Mouse (Mus musculus) embryonic facial prominence, embryonic 15.5 days (tissue): ENCODE results near the gene Ppp1r36. TPM values are rescaled to one million over a fixed set of nuclear protein-coding genes. Genes with fewer than 3 reads are reported as not detected.
A peak's percentile ranks its signal among the peaks of the same experiment; 100 is the strongest.
"Not testable (repeated sequence)": the region's sequence is repeated elsewhere in the genome, so short reads cannot be mapped to it uniquely, and the experiment has no call there.

Experiments used
- ATAC-seq: fragments of 200-750 bp; cut with Nextera tagmentation; 2 replicates; pipeline ENCODE4 v1.8.0; 2017; ENCODE audit warnings: low read depth, moderate TSS enrichment; ENCODE audit not compliant: insufficient number of reproducible peaks, low FRiP score, low TSS enrichment
- H3K27ac ChIP-seq: fragments of 300-500 bp; sonication (generic); replicated peaks from 2 replicates; pipeline ENCODE4 v1.5.1; 2015; ENCODE audit warnings: mild to moderate bottlenecking, inconsistent platforms
- H3K27me3 ChIP-seq: fragments of 300-500 bp; sonication (generic); 2 replicates; pipeline ENCODE4 v1.6.1; 2015; ENCODE audit warnings: inconsistent platforms
- H3K36me3 ChIP-seq: fragments of 300-500 bp; sonication (generic); 2 replicates; pipeline ENCODE4 v1.6.1; 2015; ENCODE audit warnings: mild to moderate bottlenecking, inconsistent platforms
- H3K4me1 ChIP-seq: fragments of 300-500 bp; sonication (generic); 2 replicates; pipeline ENCODE4 v1.6.1; 2015; ENCODE audit warnings: inconsistent platforms
- H3K4me2 ChIP-seq: fragments of 300-500 bp; sonication (generic); replicated peaks from 2 replicates; pipeline ENCODE4 v1.6.1; 2015; ENCODE audit warnings: mild to moderate bottlenecking, inconsistent platforms
- H3K4me3 ChIP-seq: fragments of 300-500 bp; sonication (generic); replicated peaks from 2 replicates; pipeline ENCODE4 v1.5.1; 2015; ENCODE audit warnings: mild to moderate bottlenecking, inconsistent platforms
- H3K9ac ChIP-seq: fragments of 300-500 bp; sonication (generic); 2 replicates; pipeline ENCODE4 v1.6.1; 2015; ENCODE audit warnings: inconsistent platforms
- H3K9me3 ChIP-seq: fragments of 300-500 bp; sonication (generic); replicated peaks from 2 replicates; pipeline ENCODE4 v1.6.1; 2016; ENCODE audit warnings: inconsistent platforms
- WGBS: fragments of 180-500 bp; shearing (Covaris S2); methylation state at CpG from one replicate; pipeline ENCODE4 v1.1.7; 2015; 5-methylcytosine and 5-hydroxymethylcytosine counted together
- polyA plus RNA-seq: library from polyadenylated mRNA; unstranded; fragments of >200 nt; fragmentation: Nextera tagmentation; extraction: Ambion mirVana; gene quantifications from 2 replicates; pipeline ENCODE4 v1.2.1, GENCODE M21; 2015

Ppp1r36 gene
- polyA plus RNA-seq, 1 experiment from 2014 or later, result 15.0 TPM

DNA sequence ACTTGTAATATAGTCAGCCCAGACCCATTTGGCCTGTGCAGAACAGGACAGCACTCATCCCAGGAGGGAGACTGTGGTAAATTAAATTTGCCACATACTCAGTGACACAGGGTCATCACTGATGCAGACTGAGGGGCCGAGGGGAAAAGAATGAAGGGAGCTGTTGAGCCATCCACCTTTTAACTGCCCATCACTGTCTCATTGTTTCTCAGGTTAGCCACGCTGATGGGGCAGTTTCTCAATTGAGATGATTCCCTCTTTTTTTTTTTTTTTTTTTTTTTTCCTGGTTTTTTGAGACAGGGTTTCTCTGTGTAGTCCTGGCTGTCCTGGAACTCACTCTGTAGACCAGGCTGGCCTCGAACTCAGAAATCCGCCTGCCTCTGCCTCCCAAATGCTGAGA lies 41.1 kb downstream of the Ppp1r36 start:
- ATAC-seq, H3K9me3 ChIP-seq, H3K9ac ChIP-seq, H3K4me2 ChIP-seq, H3K4me1 ChIP-seq, H3K4me3 ChIP-seq, H3K36me3 ChIP-seq, H3K27ac ChIP-seq, H3K27me3 ChIP-seq: not testable (repeated sequence)
- 79% methylated on average over 4 of the region's 4 CpGs for WGBS

DNA sequence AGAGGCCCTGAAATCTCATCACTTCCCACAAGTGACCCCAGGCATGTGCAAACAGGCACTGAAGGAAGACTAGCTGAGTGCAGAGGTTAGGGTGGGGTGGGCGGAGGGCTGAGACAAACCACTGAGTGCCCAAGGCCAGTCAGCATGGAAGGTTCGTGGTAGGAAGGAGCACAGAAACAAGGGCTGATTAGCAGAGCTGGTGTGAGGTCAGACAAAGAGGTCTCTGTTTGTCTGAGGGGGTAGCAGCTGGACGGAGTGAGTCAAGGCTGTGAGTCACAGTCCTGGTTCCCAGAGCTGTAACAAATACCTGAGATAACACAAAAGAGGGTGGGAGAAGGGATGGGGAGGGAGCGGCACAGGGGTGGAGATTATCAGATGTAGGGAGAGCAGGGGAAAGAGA lies 41.7 kb downstream of the Ppp1r36 start:
- Histone ChIP-seq H3K4me1 (0 out of 2 replicates have a peak, but pooled peaks cover 4% of the 10 kb centered on the region), H3K27me3 (no peaks in the 10 kb centered on the region), H3K9ac (no peak overlapping the region), H3K27ac (no peak overlapping the region), H3K9me3 (no peaks in the 10 kb centered on the region), H3K4me3 (no peak overlapping the region), H3K4me2 (no peak overlapping the region), H3K36me3 (no peaks in the 10 kb centered on the region)
- ATAC-seq, result no peak
- WGBS, result 37% methylated on average over 4 of the region's 4 CpGs

DNA sequence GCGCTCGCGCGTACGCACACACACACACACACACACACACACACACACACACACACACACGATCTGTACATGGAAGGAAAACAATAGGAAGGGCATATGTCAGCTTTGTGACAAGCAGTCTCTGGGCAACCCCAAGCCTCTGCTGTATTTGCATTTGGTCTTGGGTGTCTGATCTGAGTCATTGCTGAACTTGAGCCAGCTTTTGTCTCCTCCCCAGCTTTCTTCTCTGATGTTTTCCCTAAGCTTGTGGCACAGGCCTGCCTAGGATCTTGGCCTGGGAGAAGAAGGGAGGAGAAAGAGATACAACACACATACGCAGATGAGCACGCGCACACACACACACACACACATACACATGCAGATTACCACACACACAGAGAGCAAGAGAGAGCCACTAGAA lies 46.1 kb downstream of the Ppp1r36 start:
- no peaks in the 10 kb centered on the region for H3K9me3 ChIP-seq
- H3K4me2 ChIP-seq, result no peak overlapping the region
- WGBS, result 84% methylated on average over 9 of the region's 9 CpGs
- H3K27me3 ChIP-seq, result no peaks in the 10 kb centered on the region
- ATAC-seq, result no peak
- H3K4me3 ChIP-seq, result no peak overlapping the region
- H3K4me1 ChIP-seq, result 0 out of 2 replicates have a peak, but pooled peaks cover 4% of the 10 kb centered on the region
- H3K36me3 ChIP-seq, result no peaks in the 10 kb centered on the region
- H3K27ac ChIP-seq, result no peak overlapping the region
- H3K9ac ChIP-seq, result no peak overlapping the region

GRCm38 (mm10) chr12:76464651-76465252 lies 47.4 kb downstream of the Ppp1r36 start:
- H3K4me2 ChIP-seq, result no peak overlapping the region
- WGBS, result 34% methylated on average over 12 of the region's 12 CpGs
- no peak overlapping the region for H3K9ac ChIP-seq
- H3K27ac ChIP-seq, result 0 out of 2 replicates have a peak overlapping the region, but pooled peaks have one; percentile 34
- no peaks in the 10 kb centered on the region for H3K27me3 ChIP-seq
- ATAC-seq, result no peak
- no peak overlapping the region for H3K4me3 ChIP-seq
- H3K36me3 ChIP-seq, result no peaks in the 10 kb centered on the region
- no peaks in the 10 kb centered on the region for H3K9me3 ChIP-seq
- H3K4me1 ChIP-seq, result 0 out of 2 replicates have a peak, but pooled peaks cover 4% of the 10 kb centered on the region

DNA sequence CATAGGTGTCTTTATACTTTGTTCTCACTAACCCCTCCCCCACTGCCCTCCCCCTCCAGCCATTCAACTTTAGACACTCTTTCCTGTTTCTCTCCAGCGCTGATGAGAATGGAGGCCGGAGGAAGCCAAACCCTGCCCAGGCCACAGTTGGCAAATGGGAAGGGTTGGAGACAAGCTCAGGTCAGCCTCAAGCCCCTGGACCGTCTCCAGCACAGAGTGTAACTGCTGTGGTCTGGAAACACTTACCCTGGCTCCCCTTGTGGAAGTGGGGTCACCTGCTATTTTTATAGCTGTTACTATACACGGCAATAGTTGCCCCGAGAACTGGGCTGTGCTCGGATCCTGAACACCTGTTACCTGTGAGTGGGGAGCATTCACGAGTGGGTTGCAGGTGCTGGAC lies 49.3 kb downstream of the Ppp1r36 start:
- ATAC-seq, result no peak

GRCm38 (mm10) chr12:76467256-76467655 lies 49.9 kb downstream of the Ppp1r36 start:
- ATAC-seq, result no peak
- Histone ChIP-seq H3K9ac (no peak overlapping the region), H3K4me1 (0 out of 2 replicates have a peak, but pooled peaks cover 4% of the 10 kb centered on the region), H3K9me3 (no peaks in the 10 kb centered on the region), H3K36me3 (no peaks in the 10 kb centered on the region), H3K27ac (no peak overlapping the region), H3K4me2 (no peak overlapping the region), H3K4me3 (no peak overlapping the region), H3K27me3 (no peaks in the 10 kb centered on the region)
- 56% methylated on average over 7 of the region's 7 CpGs for WGBS

More for the DNA sequence above, 49.3 kb downstream of the Ppp1r36 start:
- no peaks in the 10 kb centered on the region for H3K36me3 ChIP-seq
- no peak overlapping the region for H3K4me2 ChIP-seq
- WGBS, result 68% methylated on average over 7 of the region's 7 CpGs
- H3K4me1 ChIP-seq, result 0 out of 2 replicates have a peak, but pooled peaks cover 4% of the 10 kb centered on the region
- no peak overlapping the region for H3K27ac ChIP-seq
- H3K27me3 ChIP-seq, result no peaks in the 10 kb centered on the region
- no peak overlapping the region for H3K9ac ChIP-seq
- H3K9me3 ChIP-seq, result no peaks in the 10 kb centered on the region
- H3K4me3 ChIP-seq, result no peak overlapping the region

DNA sequence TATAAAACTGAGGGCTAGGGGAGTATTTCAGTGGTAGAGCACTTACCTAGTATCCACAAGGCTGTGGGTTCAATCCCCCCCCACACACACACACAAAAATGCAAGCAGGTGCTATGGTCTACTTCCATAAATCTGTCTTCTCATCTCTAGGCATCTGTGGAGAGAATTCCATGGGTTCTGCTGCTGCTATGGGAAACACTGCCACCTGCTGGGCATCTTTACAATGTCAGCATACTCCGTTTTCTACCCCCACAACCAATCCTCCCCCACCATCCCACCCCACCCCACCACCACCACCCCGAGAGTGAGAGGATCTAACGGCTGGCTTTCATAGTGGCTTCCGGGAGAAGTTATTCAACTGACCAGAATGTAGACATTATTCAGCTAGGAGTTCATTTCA lies 54.7 kb downstream of the Ppp1r36 start:
- no peak for ATAC-seq
- H3K27me3 ChIP-seq, result no peaks in the 10 kb centered on the region
- no peaks in the 10 kb centered on the region for H3K36me3 ChIP-seq
- no peak overlapping the region for H3K4me2 ChIP-seq
- no peak overlapping the region for H3K27ac ChIP-seq
- H3K4me3 ChIP-seq, result no peak overlapping the region
- no peaks in the 10 kb centered on the region for H3K9me3 ChIP-seq
- 0 out of 2 replicates have a peak, but pooled peaks cover 4% of the 10 kb centered on the region for H3K4me1 ChIP-seq
- WGBS, result 8% methylated on average over 4 of the region's 4 CpGs
- H3K9ac ChIP-seq, result no peak overlapping the region

DNA sequence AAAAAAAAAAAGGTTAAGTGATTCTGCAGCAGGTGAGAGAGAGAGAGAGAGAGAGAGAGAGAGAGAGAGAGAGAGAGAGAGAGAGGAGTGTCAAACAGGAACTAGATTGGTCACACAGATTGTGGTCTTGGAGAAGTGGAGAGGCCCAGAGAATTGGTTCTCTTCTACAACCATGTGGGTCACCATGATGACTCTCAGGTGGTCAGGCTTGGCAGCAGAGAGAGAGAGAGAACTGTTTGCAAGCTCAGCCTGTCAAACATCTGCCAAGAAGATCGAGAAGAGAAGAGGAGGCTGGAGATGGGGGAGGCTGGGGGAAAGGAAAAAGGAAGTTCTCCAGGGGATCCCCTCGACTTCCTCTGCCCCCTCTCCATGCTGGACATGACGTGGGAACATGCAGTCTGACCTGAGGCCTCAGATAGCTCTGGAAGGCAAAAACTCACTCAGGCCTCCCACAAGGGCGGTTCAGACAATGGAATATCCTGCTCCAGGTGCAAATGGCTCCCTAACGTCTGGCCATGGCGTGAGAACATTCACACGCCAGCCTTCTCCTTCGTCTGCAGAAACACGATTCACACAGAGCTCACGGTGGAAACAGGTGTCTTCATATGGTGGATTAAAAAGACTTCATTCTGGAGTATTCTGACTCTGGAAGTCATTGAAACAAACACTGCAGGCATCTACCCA lies 56.4 kb downstream of the Ppp1r36 start:
- Histone ChIP-seq H3K27ac (no peak overlapping the region), H3K4me1 (peaks cover 10% of the 10 kb centered on the region; the same call in 1 of the 2 replicates), H3K9ac (no peak overlapping the region), H3K4me2 (no peak overlapping the region), H3K36me3 (no peaks in the 10 kb centered on the region), H3K9me3 (no peaks in the 10 kb centered on the region), H3K4me3 (no peak overlapping the region), H3K27me3 (no peaks in the 10 kb centered on the region)
- ATAC-seq, result no peak
- WGBS, result 55% methylated on average over 10 of the region's 10 CpGs

GRCm38 (mm10) chr12:76474246-76474583 lies 56.9 kb downstream of the Ppp1r36 start:
- Histone ChIP-seq H3K27me3 (no peaks in the 10 kb centered on the region), H3K4me3 (no peak overlapping the region), H3K36me3 (no peaks in the 10 kb centered on the region), H3K27ac (no peak overlapping the region), H3K9me3 (no peaks in the 10 kb centered on the region), H3K4me2 (no peak overlapping the region), H3K9ac (no peak overlapping the region), H3K4me1 (peaks cover 15% of the 10 kb centered on the region)
- 74% methylated on average over 8 of the region's 8 CpGs for WGBS
- ATAC-seq, result no peak

DNA sequence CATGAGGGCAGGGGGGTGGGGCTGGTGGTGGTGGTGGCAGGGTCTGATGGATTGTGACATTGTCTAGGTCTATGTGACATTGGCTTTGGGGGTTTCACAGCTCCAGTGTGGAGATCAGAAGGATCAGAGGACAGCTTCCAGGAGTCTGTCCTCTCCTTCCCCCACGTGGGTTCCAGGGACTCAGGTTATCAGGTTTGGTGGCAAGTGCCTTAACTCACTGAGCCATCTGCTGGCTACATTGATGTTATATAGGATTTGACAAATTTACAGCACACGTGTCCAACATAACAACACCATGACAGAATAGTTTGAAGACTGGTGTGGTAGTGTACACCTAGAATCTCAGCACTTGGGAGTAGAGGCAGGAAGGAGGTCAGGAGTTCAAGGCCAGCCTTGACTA lies 57.5 kb downstream of the Ppp1r36 start:
- Histone ChIP-seq H3K27me3 (no peaks in the 10 kb centered on the region), H3K36me3 (no peaks in the 10 kb centered on the region), H3K4me2 (no peak overlapping the region), H3K9me3 (no peaks in the 10 kb centered on the region), H3K9ac (no peak overlapping the region), H3K4me1 (peaks cover 18% of the 10 kb centered on the region), H3K27ac (no peak overlapping the region), H3K4me3 (no peak overlapping the region)
- 33% methylated on average over 2 of the region's 2 CpGs for WGBS
- ATAC-seq, result no peak

- H3K9ac ChIP-seq, result no peak overlapping the region
- no peak overlapping the region for H3K4me3 ChIP-seq
- no peaks in the 10 kb centered on the region for H3K27me3 ChIP-seq
- no peak overlapping the region for H3K27ac ChIP-seq
- no peaks in the 10 kb centered on the region for H3K36me3 ChIP-seq
- H3K4me1 ChIP-seq, result peaks cover 18% of the 10 kb centered on the region
- H3K4me2 ChIP-seq, result no peak overlapping the region
- no peak for ATAC-seq
- 91% methylated on average over 1 of the region's 1 CpGs for WGBS
- no peaks in the 10 kb centered on the region for H3K9me3 ChIP-seq
These were observed 58.8 kb downstream of the Ppp1r36 start for GRCm38 (mm10) chr12:76476146-76476545.
